Mouse (Mus musculus): ENCODE results near the gene Wbp11. TPM values are rescaled to one million over a fixed set of nuclear protein-coding genes. Genes with fewer than 3 reads are reported as not detected.
A peak's percentile ranks its signal among the peaks of the same experiment; 100 is the strongest.

The Wbp11 gene
- polyA plus RNA-seq, 1 experiment from 2014 or later: 115 TPM

GRCm38 (mm10) chr6:136828681-136829080 lies 648 bp upstream of the Wbp11 start:
- WGBS: 35% methylated on average over 4 of the region's 4 CpGs
- Histone ChIP-seq H3K4me2 (replicated peaks) (peak overlapping the region; percentile 60), H3K4me1 (peaks cover 5% of the 10 kb centered on the region; the same call in 1 of the 2 replicates), H3K9me3 (no peaks in the 10 kb centered on the region), H3K36me3 (peaks cover 18% of the 10 kb centered on the region), H3K27me3 (replicated peaks) (no peaks in the 10 kb centered on the region), H3K27ac (no peak overlapping the region), H3K4me3 (peak overlapping the region; percentile 44), H3K9ac (peak overlapping the region; percentile 60)
- no peak; the same call in 1 of the 2 replicates for ATAC-seq (ENCODE audit: low FRiP score, low read depth)

- Histone ChIP-seq H3K4me3 (peak within 1 kb of the TSS; percentile 99), H3K4me1 (peaks cover 5% of the 10 kb centered on the region; the same call in 1 of the 2 replicates), H3K27me3 (replicated peaks) (no peaks in the 10 kb centered on the region), H3K27ac (0 out of 2 replicates have a peak within 1 kb of the TSS, but pooled peaks have one; percentile 42), H3K9me3 (no peaks in the 10 kb centered on the region), H3K9ac (peak within 1 kb of the TSS; percentile 97), H3K36me3 (peaks cover 25% of the 10 kb centered on the region), H3K4me2 (replicated peaks) (peak within 1 kb of the TSS; percentile 75)
- under 1% methylated on average over 34 of the region's 34 CpGs for WGBS
- no peak for ATAC-seq (ENCODE audit: low FRiP score, low read depth)
Measured at GRCm38 (mm10) chr6:136827516-136827880, 535 bp downstream of the Wbp11 start, which contains the start of gene BC049715. Gene BC049715 (plus strand): TSS chr6:136827626.

DNA sequence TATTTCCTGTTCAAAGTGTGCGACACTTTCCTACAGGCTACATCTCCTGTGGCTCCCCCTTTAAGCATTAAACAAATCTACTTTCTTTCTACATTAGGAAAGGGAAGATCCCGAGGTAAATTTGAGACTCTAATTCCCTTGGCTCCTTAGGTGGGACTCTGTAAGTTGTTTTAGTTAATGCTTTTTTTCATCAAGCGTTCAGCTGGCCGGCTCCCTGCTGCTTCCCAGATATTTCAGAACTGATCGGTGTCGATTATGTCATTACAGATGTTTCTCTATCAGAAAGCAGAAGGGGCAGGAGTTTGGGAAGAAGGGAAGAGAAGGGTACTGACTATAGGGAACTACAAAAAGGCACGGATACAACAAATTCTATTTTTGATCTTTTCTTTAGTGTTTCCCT lies 917 bp downstream of the Wbp11 start:
- Histone ChIP-seq H3K9ac (peak overlapping the region; percentile 97), H3K4me1 (peaks cover 5% of the 10 kb centered on the region; the same call in 1 of the 2 replicates), H3K27ac (no peak overlapping the region), H3K4me2 (replicated peaks) (peak overlapping the region; percentile 75), H3K27me3 (replicated peaks) (no peaks in the 10 kb centered on the region), H3K4me3 (peak overlapping the region; percentile 99), H3K36me3 (peaks cover 29% of the 10 kb centered on the region), H3K9me3 (no peaks in the 10 kb centered on the region)
- no peak for ATAC-seq (ENCODE audit: low FRiP score, low read depth)
- WGBS: 26% methylated on average over 7 of the region's 7 CpGs

- Histone ChIP-seq H3K4me3 (no peak overlapping the region), H3K36me3 (peaks cover 50% of the 10 kb centered on the region), H3K9ac (no peak overlapping the region), H3K27ac (no peak overlapping the region), H3K4me1 (peaks cover 5% of the 10 kb centered on the region; the same call in 1 of the 2 replicates), H3K9me3 (no peaks in the 10 kb centered on the region), H3K27me3 (replicated peaks) (no peaks in the 10 kb centered on the region), H3K4me2 (replicated peaks) (no peak overlapping the region)
- ATAC-seq (ENCODE audit: low FRiP score, low read depth): no peak
- 94% methylated on average over 8 of the region's 8 CpGs for WGBS
Measured at GRCm38 (mm10) chr6:136824987-136825386, 3.0 kb downstream of the Wbp11 start.

DNA sequence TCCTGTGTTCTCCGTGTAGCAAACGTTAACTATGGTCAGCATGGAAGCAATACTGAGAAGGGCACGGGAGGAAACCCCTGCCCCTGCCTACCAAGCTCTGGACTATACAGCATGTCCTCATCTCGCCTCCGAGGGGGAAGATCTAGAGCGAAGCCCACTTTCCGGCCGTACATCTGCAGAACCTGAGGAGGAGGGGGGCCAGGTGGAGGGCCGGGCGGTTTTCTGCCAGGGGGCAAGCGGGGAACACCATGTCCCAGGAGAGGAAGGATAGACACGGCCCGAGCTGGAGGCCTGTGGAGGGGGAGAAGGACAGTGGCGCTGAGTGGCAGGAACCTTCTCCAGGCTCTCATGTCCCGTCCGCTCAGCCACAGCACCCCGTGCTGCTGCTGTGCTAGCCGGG lies 6.9 kb downstream of the Wbp11 start:
- H3K4me3 ChIP-seq: no peak overlapping the region
- no peak for ATAC-seq (ENCODE audit: low FRiP score, low read depth)
- H3K4me2 ChIP-seq (replicated peaks): no peak overlapping the region
- H3K9ac ChIP-seq: no peak overlapping the region
- no peak overlapping the region for H3K27ac ChIP-seq
- H3K4me1 ChIP-seq: no peaks in the 10 kb centered on the region
- 92% methylated on average over 18 of the region's 18 CpGs for WGBS
- H3K9me3 ChIP-seq: no peaks in the 10 kb centered on the region
- peaks cover 86% of the 10 kb centered on the region for H3K36me3 ChIP-seq
- no peaks in the 10 kb centered on the region for H3K27me3 ChIP-seq (replicated peaks)

DNA sequence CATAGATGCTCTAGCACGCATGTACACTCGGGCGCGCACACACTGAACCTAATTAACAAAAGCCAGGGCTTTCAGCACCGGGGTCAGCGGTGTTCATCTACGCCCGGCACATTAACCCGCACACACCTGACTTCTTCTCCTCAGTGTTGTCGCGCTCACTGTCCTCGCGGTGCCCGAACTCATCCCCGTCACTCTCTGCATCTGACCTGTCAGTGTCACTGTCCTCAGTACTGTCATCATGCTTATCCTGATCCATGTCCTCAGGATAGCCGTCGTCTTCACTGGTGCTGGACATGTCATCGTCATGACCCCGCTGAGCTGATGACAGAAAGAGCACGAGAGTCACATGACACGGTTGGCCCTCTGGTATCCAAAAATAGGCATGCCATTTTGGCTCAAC lies 7.7 kb downstream of the Wbp11 start:
- Histone ChIP-seq H3K4me1 (no peaks in the 10 kb centered on the region), H3K4me3 (no peak overlapping the region), H3K27ac (no peak overlapping the region), H3K27me3 (replicated peaks) (no peaks in the 10 kb centered on the region), H3K4me2 (replicated peaks) (no peak overlapping the region), H3K36me3 (peaks cover 88% of the 10 kb centered on the region), H3K9ac (no peak overlapping the region), H3K9me3 (no peaks in the 10 kb centered on the region)
- no peak for ATAC-seq (ENCODE audit: low FRiP score, low read depth)
- WGBS: 97% methylated on average over 21 of the region's 21 CpGs

- H3K9me3 ChIP-seq: no peaks in the 10 kb centered on the region
- no peaks in the 10 kb centered on the region for H3K27me3 ChIP-seq (replicated peaks)
- H3K36me3 ChIP-seq: peaks cover 91% of the 10 kb centered on the region
- H3K27ac ChIP-seq: no peak overlapping the region
- H3K4me1 ChIP-seq: no peaks in the 10 kb centered on the region
- H3K9ac ChIP-seq: no peak overlapping the region
- no peak overlapping the region for H3K4me3 ChIP-seq
- 94% methylated on average over 3 of the region's 3 CpGs for WGBS
- H3K4me2 ChIP-seq (replicated peaks): no peak overlapping the region
- no peak for ATAC-seq (ENCODE audit: low FRiP score, low read depth)
Measured at GRCm38 (mm10) chr6:136817549-136817948, 10.5 kb downstream of the Wbp11 start.

- no peak for ATAC-seq (ENCODE audit: low FRiP score, low read depth)
- no peak overlapping the region for H3K4me2 ChIP-seq (replicated peaks)
- H3K9me3 ChIP-seq: no peaks in the 10 kb centered on the region
- H3K27me3 ChIP-seq (replicated peaks): no peaks in the 10 kb centered on the region
- peaks cover 90% of the 10 kb centered on the region for H3K36me3 ChIP-seq
- no peaks in the 10 kb centered on the region for H3K4me1 ChIP-seq
- no peak overlapping the region for H3K9ac ChIP-seq
- H3K27ac ChIP-seq: no peak overlapping the region
- 93% methylated on average over 21 of the region's 21 CpGs for WGBS
- no peak overlapping the region for H3K4me3 ChIP-seq
Measured at GRCm38 (mm10) chr6:136816826-136817225, 11.2 kb downstream of the Wbp11 start.

- Histone ChIP-seq H3K27me3 (replicated peaks) (no peaks in the 10 kb centered on the region), H3K9ac (no peak overlapping the region), H3K4me2 (replicated peaks) (no peak overlapping the region), H3K9me3 (no peaks in the 10 kb centered on the region), H3K4me1 (no peaks in the 10 kb centered on the region), H3K27ac (no peak overlapping the region), H3K36me3 (peaks cover 76% of the 10 kb centered on the region), H3K4me3 (no peak overlapping the region)
- 97% methylated on average over 7 of the region's 7 CpGs for WGBS
- ATAC-seq (ENCODE audit: low FRiP score, low read depth): no peak
Measured at GRCm38 (mm10) chr6:136815381-136815780, 12.7 kb downstream of the Wbp11 start.

GRCm38 (mm10) chr6:136813117-136813516 lies 14.9 kb downstream of the Wbp11 start:
- Histone ChIP-seq H3K4me1 (peaks cover 10% of the 10 kb centered on the region), H3K9me3 (no peaks in the 10 kb centered on the region), H3K27me3 (replicated peaks) (no peaks in the 10 kb centered on the region), H3K4me2 (replicated peaks) (no peak overlapping the region), H3K9ac (no peak overlapping the region), H3K27ac (no peak overlapping the region), H3K4me3 (no peak overlapping the region), H3K36me3 (peaks cover 56% of the 10 kb centered on the region)
- ATAC-seq (ENCODE audit: low FRiP score, low read depth): no peak
- 46% methylated on average over 4 of the region's 4 CpGs for WGBS

DNA sequence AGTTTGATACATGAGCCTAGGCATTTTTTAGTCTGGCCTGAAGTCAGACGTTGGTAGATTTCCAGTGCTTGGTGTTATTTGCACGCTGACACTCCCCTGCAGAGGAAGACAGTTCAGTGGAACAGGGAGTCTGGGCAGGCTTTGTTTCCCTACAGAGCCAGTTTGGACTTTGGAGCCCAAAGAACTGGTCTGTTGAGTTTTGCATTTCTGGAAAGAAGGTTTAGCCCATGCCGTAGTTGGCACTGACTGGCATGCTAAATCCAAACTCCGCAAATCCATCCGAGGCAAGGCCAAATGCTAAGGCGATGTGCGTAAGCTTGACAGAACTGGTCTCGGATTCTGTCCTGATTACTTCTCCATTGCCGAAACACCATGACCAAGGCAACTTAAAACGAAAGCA lies 16.8 kb downstream of the Wbp11 start:
- ATAC-seq (ENCODE audit: low FRiP score, low read depth): no peak
- H3K9ac ChIP-seq: no peak overlapping the region

GRCm38 (mm10) chr6:136809673-136810072 lies 18.4 kb downstream of the Wbp11 start:
- no peaks in the 10 kb centered on the region for H3K27me3 ChIP-seq (replicated peaks)
- no peak overlapping the region for H3K4me3 ChIP-seq
- H3K9me3 ChIP-seq: no peaks in the 10 kb centered on the region
- no peak for ATAC-seq (ENCODE audit: low FRiP score, low read depth)
- H3K36me3 ChIP-seq: peaks cover 25% of the 10 kb centered on the region
- H3K4me2 ChIP-seq (replicated peaks): peak overlapping the region; percentile 93
- no peak overlapping the region for H3K9ac ChIP-seq
- H3K4me1 ChIP-seq: peaks cover 14% of the 10 kb centered on the region
- no peak overlapping the region for H3K27ac ChIP-seq
- WGBS: 82% methylated on average over 13 of the region's 13 CpGs

More for the DNA sequence above, 16.8 kb downstream of the Wbp11 start:
- H3K27me3 ChIP-seq (replicated peaks): no peaks in the 10 kb centered on the region
- peaks cover 10% of the 10 kb centered on the region for H3K4me1 ChIP-seq
- 90% methylated on average over 10 of the region's 10 CpGs for WGBS
- H3K36me3 ChIP-seq: peaks cover 38% of the 10 kb centered on the region
- H3K4me2 ChIP-seq (replicated peaks): no peak overlapping the region
- no peak overlapping the region for H3K27ac ChIP-seq
- H3K4me3 ChIP-seq: no peak overlapping the region
- no peaks in the 10 kb centered on the region for H3K9me3 ChIP-seq

- Histone ChIP-seq H3K4me2 (replicated peaks) (peak overlapping the region; percentile 93), H3K9ac (peak overlapping the region; percentile 73), H3K27ac (no peak overlapping the region), H3K27me3 (replicated peaks) (no peaks in the 10 kb centered on the region), H3K4me3 (peak overlapping the region; percentile 86), H3K4me1 (peaks cover 14% of the 10 kb centered on the region), H3K36me3 (peaks cover 19% of the 10 kb centered on the region), H3K9me3 (no peaks in the 10 kb centered on the region)
- WGBS: 41% methylated on average over 14 of the region's 14 CpGs
- no peak for ATAC-seq (ENCODE audit: low FRiP score, low read depth)
Measured at GRCm38 (mm10) chr6:136809077-136809476, 19.0 kb downstream of the Wbp11 start.
